Mouse (Mus musculus) lung, adult 18-20 months (tissue): ENCODE results near the gene Pip5k1a.
"Not testable (repeated sequence)": the region's sequence is repeated elsewhere in the genome, so short reads cannot be mapped to it uniquely, and the experiment has no call there.

ENCODE experiments used
- DNase-seq, 2 experiments: peaks; one replicate each; pipeline ENCODE4 v3.0.0; 2022; ENCODE audit warnings: mixed read lengths in 2 of 2

The Pip5k1a gene

GRCm38 (mm10) chr3:95110911-95111726 is 4.4 kb upstream of the Pip5k1a start, which contains the start of gene Vps72:
Vps72 (plus strand) TSS chr3:95111022.
- peak; percentile 91 to 93 for DNase-seq

- DNase-seq = no peak
Measured at GRCm38 (mm10) chr3:95107898-95108297, 1.2 kb upstream of the Pip5k1a start.

GRCm38 (mm10) chr3:95107308-95107707 is 578 bp upstream of the Pip5k1a start:
- DNase-seq = not testable (repeated sequence)

GRCm38 (mm10) chr3:95105586-95106337 is 968 bp downstream of the Pip5k1a start:
- no peak for DNase-seq

- no peak for DNase-seq
Measured at GRCm38 (mm10) chr3:95105121-95105520, 1.6 kb downstream of the Pip5k1a start.

GRCm38 (mm10) chr3:95100854-95101253 is 5.9 kb downstream of the Pip5k1a start:
- DNase-seq = no peak

GRCm38 (mm10) chr3:95088071-95088470 is 18.7 kb downstream of the Pip5k1a start:
- no peak for DNase-seq

- DNase-seq = no peak
Measured at GRCm38 (mm10) chr3:95071606-95072005, 35.1 kb downstream of the Pip5k1a start.

GRCm38 (mm10) chr3:95066570-95066969 is 40.2 kb downstream of the Pip5k1a start:
- DNase-seq = peak; percentile 30 to 38

- no peak for DNase-seq
Measured at GRCm38 (mm10) chr3:95066095-95066494, 40.6 kb downstream of the Pip5k1a start.

GRCm38 (mm10) chr3:95065553-95065952 is 41.2 kb downstream of the Pip5k1a start:
- no peak for DNase-seq

GRCm38 (mm10) chr3:95063741-95064140 is 43.0 kb downstream of the Pip5k1a start:
- no peak for DNase-seq

- DNase-seq = no peak
Measured at GRCm38 (mm10) chr3:95058078-95058477, 48.7 kb downstream of the Pip5k1a start.

GRCm38 (mm10) chr3:95056275-95056674 is 50.5 kb downstream of the Pip5k1a start:
- no peak for DNase-seq

GRCm38 (mm10) chr3:95054481-95055260 is 52.1 kb downstream of the Pip5k1a start:
- peak in 1 of 2 experiments; percentile 10 for DNase-seq

GRCm38 (mm10) chr3:95053701-95054100 is 53.0 kb downstream of the Pip5k1a start:
- peak in 1 of 2 experiments; percentile 34 for DNase-seq

GRCm38 (mm10) chr3:95052959-95053358 is 53.8 kb downstream of the Pip5k1a start:
- DNase-seq = peak in 1 of 2 experiments; percentile 52

- DNase-seq = no peak
Measured at GRCm38 (mm10) chr3:95047914-95048313, 58.8 kb downstream of the Pip5k1a start.

GRCm38 (mm10) chr3:95046462-95047057 is 60.2 kb downstream of the Pip5k1a start:
- no peak for DNase-seq

- no peak for DNase-seq
Measured at GRCm38 (mm10) chr3:95043251-95043650, 63.5 kb downstream of the Pip5k1a start.

GRCm38 (mm10) chr3:95042838-95043229 is 63.9 kb downstream of the Pip5k1a start:
- no peak for DNase-seq

GRCm38 (mm10) chr3:95042166-95042837 is 64.4 kb downstream of the Pip5k1a start, which contains the start of gene Psmd4:
Psmd4 (minus strand) TSS chr3:95042614.
- peak; percentile 99 for DNase-seq
